Mouse (Mus musculus): ENCODE data around the gene Crlf2. TPM values are rescaled to one million over a fixed set of nuclear protein-coding genes. Genes with fewer than 3 reads are reported as not detected.

The Crlf2 gene
- polyA plus RNA-seq, 1 experiment from 2014 or later, result 5.8 TPM

GRCm38 (mm10) chr5:109557321-109558122 lies 1.3 kb downstream of the Crlf2 start:
- Histone ChIP-seq H3K9me3 (ENCODE audit: control insufficient read depth, low read length) (peaks cover 18% of the 10 kb centered on the region), H3K27me3 (ENCODE audit: control insufficient read depth, insufficient read depth, low read length) (no peaks in the 10 kb centered on the region), H3K4me1 (ENCODE audit: control insufficient read depth, insufficient read depth, low read length) (no peaks in the 10 kb centered on the region), H3K27ac (ENCODE audit: low read depth, low read length) (peak overlapping the region; percentile 81), H3K9ac (ENCODE audit: low read length) (0 out of 2 replicates have a peak overlapping the region, but pooled peaks have one; percentile 9), H3K4me2 (ENCODE audit: low read depth) (peak overlapping the region; percentile 39), H3K36me3 (ENCODE audit: control insufficient read depth, insufficient read depth, low read length) (peaks cover 2% of the 10 kb centered on the region), H3K4me3 (ENCODE audit: low read depth, low read length) (peak overlapping the region; percentile 54)
- DNase-seq (ENCODE audit: low spot score), result peak; percentile 95
- ATAC-seq (ENCODE audit: insufficient read depth, low FRiP score, low TSS enrichment), result peak; percentile 72
- WGBS, result under 1% methylated on average over 35 of the region's 35 CpGs

GRCm38 (mm10) chr5:109556591-109557320 lies 2.0 kb downstream of the Crlf2 start:
- no peaks in the 10 kb centered on the region for H3K27me3 ChIP-seq (ENCODE audit: control insufficient read depth, insufficient read depth, low read length)
- H3K4me2 ChIP-seq (ENCODE audit: low read depth), result peak overlapping the region; percentile 31
- 6% methylated on average over 40 of the region's 40 CpGs for WGBS
- DNase-seq (ENCODE audit: low spot score) (peak; percentile 92), ATAC-seq (ENCODE audit: insufficient read depth, low FRiP score, low TSS enrichment) (peak; percentile 42)
- H3K4me3 ChIP-seq (ENCODE audit: low read depth, low read length), result peak overlapping the region; percentile 54
- H3K27ac ChIP-seq (ENCODE audit: low read depth, low read length), result peak overlapping the region; percentile 81
- H3K9ac ChIP-seq (ENCODE audit: low read length), result no peak overlapping the region
- H3K9me3 ChIP-seq (ENCODE audit: control insufficient read depth, low read length), result peaks cover 21% of the 10 kb centered on the region
- peaks cover 2% of the 10 kb centered on the region for H3K36me3 ChIP-seq (ENCODE audit: control insufficient read depth, insufficient read depth, low read length)
- no peaks in the 10 kb centered on the region for H3K4me1 ChIP-seq (ENCODE audit: control insufficient read depth, insufficient read depth, low read length)

- 76% methylated on average over 54 of the region's 54 CpGs for WGBS
- peak overlapping the region; percentile 31; the same call in 1 of the 2 replicates for H3K4me2 ChIP-seq (ENCODE audit: low read depth)
Observed at GRCm38 (mm10) chr5:109555676-109556571, 2.9 kb downstream of the Crlf2 start.

GRCm38 (mm10) chr5:109555236-109555675 lies 3.5 kb downstream of the Crlf2 start:
- no peak overlapping the region for H3K4me2 ChIP-seq (ENCODE audit: low read depth)
- no peak for ATAC-seq (ENCODE audit: insufficient read depth, low FRiP score, low TSS enrichment)
- 89% methylated on average over 21 of the region's 26 CpGs for WGBS
- H3K36me3 ChIP-seq (ENCODE audit: control insufficient read depth, insufficient read depth, low read length), result peaks cover 2% of the 10 kb centered on the region
- H3K9ac ChIP-seq (ENCODE audit: low read length), result no peak overlapping the region
- H3K4me1 ChIP-seq (ENCODE audit: control insufficient read depth, insufficient read depth, low read length), result no peaks in the 10 kb centered on the region
- peak; percentile 15 for DNase-seq (ENCODE audit: low spot score)
- no peak overlapping the region for H3K4me3 ChIP-seq (ENCODE audit: low read depth, low read length)
- H3K27me3 ChIP-seq (ENCODE audit: control insufficient read depth, insufficient read depth, low read length), result no peaks in the 10 kb centered on the region
- peaks cover 28% of the 10 kb centered on the region for H3K9me3 ChIP-seq (ENCODE audit: control insufficient read depth, low read length)
- no peak overlapping the region for H3K27ac ChIP-seq (ENCODE audit: low read depth, low read length)

More at GRCm38 (mm10) chr5:109555676-109556571, 2.9 kb downstream of the Crlf2 start:
- Histone ChIP-seq H3K9ac (ENCODE audit: low read length) (no peak overlapping the region), H3K27ac (ENCODE audit: low read depth, low read length) (no peak overlapping the region), H3K4me3 (ENCODE audit: low read depth, low read length) (peak overlapping the region; percentile 54), H3K36me3 (ENCODE audit: control insufficient read depth, insufficient read depth, low read length) (peaks cover 2% of the 10 kb centered on the region), H3K4me1 (ENCODE audit: control insufficient read depth, insufficient read depth, low read length) (no peaks in the 10 kb centered on the region), H3K27me3 (ENCODE audit: control insufficient read depth, insufficient read depth, low read length) (no peaks in the 10 kb centered on the region), H3K9me3 (ENCODE audit: control insufficient read depth, low read length) (peaks cover 28% of the 10 kb centered on the region)
- ATAC-seq (ENCODE audit: insufficient read depth, low FRiP score, low TSS enrichment) (no peak), DNase-seq (ENCODE audit: low spot score) (no peak)

GRCm38 (mm10) chr5:109554091-109555050 lies 4.4 kb downstream of the Crlf2 start:
- H3K27me3 ChIP-seq (ENCODE audit: control insufficient read depth, insufficient read depth, low read length), result no peaks in the 10 kb centered on the region
- no peak overlapping the region for H3K27ac ChIP-seq (ENCODE audit: low read depth, low read length)
- DNase-seq (ENCODE audit: low spot score), result no peak
- no peak overlapping the region for H3K4me2 ChIP-seq (ENCODE audit: low read depth)
- peaks cover 2% of the 10 kb centered on the region for H3K36me3 ChIP-seq (ENCODE audit: control insufficient read depth, insufficient read depth, low read length)
- no peak for ATAC-seq (ENCODE audit: insufficient read depth, low FRiP score, low TSS enrichment)
- no peak overlapping the region for H3K9ac ChIP-seq (ENCODE audit: low read length)
- H3K4me1 ChIP-seq (ENCODE audit: control insufficient read depth, insufficient read depth, low read length), result no peaks in the 10 kb centered on the region
- H3K9me3 ChIP-seq (ENCODE audit: control insufficient read depth, low read length), result peaks cover 30% of the 10 kb centered on the region
- 87% methylated on average over 30 of the region's 30 CpGs for WGBS
- H3K4me3 ChIP-seq (ENCODE audit: low read depth, low read length), result no peak overlapping the region

- ATAC-seq (ENCODE audit: insufficient read depth, low FRiP score, low TSS enrichment) (no peak), DNase-seq (ENCODE audit: low spot score) (no peak)
- Histone ChIP-seq H3K36me3 (ENCODE audit: control insufficient read depth, insufficient read depth, low read length) (peaks cover 2% of the 10 kb centered on the region), H3K27me3 (ENCODE audit: control insufficient read depth, insufficient read depth, low read length) (no peaks in the 10 kb centered on the region), H3K9me3 (ENCODE audit: control insufficient read depth, low read length) (peaks cover 30% of the 10 kb centered on the region), H3K4me1 (ENCODE audit: control insufficient read depth, insufficient read depth, low read length) (no peaks in the 10 kb centered on the region), H3K9ac (ENCODE audit: low read length) (no peak overlapping the region), H3K27ac (ENCODE audit: low read depth, low read length) (no peak overlapping the region), H3K4me2 (ENCODE audit: low read depth) (no peak overlapping the region), H3K4me3 (ENCODE audit: low read depth, low read length) (no peak overlapping the region)
- WGBS, result 70% methylated on average over 18 of the region's 18 CpGs
Observed at GRCm38 (mm10) chr5:109553160-109553930, 5.4 kb downstream of the Crlf2 start.

GRCm38 (mm10) chr5:109552541-109552940 lies 6.3 kb downstream of the Crlf2 start:
- no peak overlapping the region for H3K4me3 ChIP-seq (ENCODE audit: low read depth, low read length)
- no peak for DNase-seq (ENCODE audit: low spot score)
- no peak overlapping the region for H3K27ac ChIP-seq (ENCODE audit: low read depth, low read length)
- H3K36me3 ChIP-seq (ENCODE audit: control insufficient read depth, insufficient read depth, low read length), result peaks cover 2% of the 10 kb centered on the region
- 76% methylated on average over 10 of the region's 15 CpGs for WGBS
- no peak overlapping the region for H3K4me2 ChIP-seq (ENCODE audit: low read depth)
- ATAC-seq (ENCODE audit: insufficient read depth, low FRiP score, low TSS enrichment), result no peak
- H3K9me3 ChIP-seq (ENCODE audit: control insufficient read depth, low read length), result peaks cover 30% of the 10 kb centered on the region
- H3K9ac ChIP-seq (ENCODE audit: low read length), result no peak overlapping the region
- H3K27me3 ChIP-seq (ENCODE audit: control insufficient read depth, insufficient read depth, low read length), result no peaks in the 10 kb centered on the region
- no peaks in the 10 kb centered on the region for H3K4me1 ChIP-seq (ENCODE audit: control insufficient read depth, insufficient read depth, low read length)

All from neural tube, embryonic 11.5 days (tissue).